Mouse (Mus musculus): ENCODE results near the gene Tbcd.

Gene Tbcd

GRCm38 (mm10) chr11:121451753-121452635, at the start of gene Tbcd:
TSS of gene Tbcd (plus strand) at chr11:121451949.
- peak; percentile 96 to 97 for DNase-seq

- no peak for DNase-seq
Measured at GRCm38 (mm10) chr11:121407366-121408155, 44.2 kb upstream of the Tbcd start.

GRCm38 (mm10) chr11:121414762-121415161, 37.0 kb upstream of the Tbcd start:
- DNase-seq: no peak

DNA sequence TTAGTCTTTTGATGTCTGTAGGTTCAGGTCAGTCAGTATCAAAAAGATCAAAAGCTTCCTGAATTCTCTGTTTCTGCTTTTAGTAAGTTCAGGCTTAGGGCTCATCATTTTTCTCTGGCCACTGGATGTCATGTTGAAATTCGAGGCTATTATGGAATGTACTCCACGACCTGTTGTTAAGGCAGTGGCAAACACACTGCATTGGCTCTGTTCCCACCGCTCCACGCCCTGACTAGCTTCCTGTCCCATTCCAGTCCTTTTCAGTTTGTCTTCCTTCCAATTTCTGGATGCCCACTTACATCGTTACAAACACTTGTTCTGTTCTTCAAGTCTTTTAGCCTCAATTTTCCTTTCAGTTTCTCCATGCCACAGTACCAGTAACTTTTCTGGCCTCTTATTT, 36.4 kb upstream of the Tbcd start:
- peak; percentile 31 to 60 for DNase-seq

DNA sequence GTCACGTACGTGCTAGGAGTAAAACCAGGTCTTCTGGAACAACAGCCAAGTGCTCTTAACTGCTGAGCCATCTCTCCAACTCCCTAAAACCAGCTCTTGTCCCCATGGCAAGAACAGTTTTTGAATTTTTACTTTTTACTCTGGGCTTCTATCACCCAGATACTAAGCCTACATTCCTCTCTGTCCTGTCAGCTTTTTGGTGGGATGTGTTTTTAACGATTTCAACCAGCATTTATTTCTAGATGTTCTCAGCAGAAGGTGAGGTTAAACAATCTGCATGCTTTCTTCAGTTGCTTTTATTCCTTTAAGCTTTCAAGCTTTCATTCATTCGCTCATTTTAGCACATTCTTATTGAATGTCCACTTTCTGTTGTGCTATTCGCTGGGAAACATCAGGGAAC, 33.8 kb upstream of the Tbcd start:
- no peak for DNase-seq

DNA sequence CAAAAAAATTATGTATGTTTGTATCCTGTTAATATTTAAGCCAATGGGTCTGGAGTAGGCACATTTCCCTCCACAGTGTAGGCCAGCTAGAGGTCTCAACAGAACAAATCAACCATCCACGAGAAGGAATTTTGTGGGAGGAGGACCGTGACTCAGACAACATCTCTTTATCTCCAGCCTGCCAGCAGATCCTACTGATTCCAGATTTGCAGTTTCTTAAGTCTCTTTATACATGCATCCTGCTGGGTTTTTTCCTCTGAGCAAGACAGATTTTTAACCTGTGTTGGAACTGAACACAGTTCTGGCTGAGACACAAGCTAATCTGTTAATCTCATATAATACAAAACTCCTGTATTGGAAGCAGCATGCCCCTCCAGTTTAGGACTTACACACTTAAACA, 32.8 kb upstream of the Tbcd start:
- DNase-seq: no peak

DNA sequence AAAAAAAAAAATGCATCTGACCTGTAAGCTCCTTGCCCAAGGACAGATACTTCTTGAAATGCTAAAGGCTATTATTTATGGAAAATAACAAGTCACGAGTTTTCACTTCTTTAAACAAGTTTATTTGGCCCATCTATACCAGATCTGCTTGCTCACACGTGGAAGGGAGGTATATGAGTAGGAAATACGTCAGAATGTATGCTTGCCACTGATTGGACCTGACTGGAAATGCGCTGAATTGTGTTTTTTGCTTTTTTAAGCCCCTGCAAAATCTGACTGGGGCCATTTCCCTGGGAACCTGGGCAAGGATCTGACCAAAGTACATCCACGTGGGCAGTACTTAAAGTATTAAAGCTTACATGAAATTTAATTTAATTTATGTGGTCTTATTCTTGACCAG, 31.4 kb upstream of the Tbcd start:
- no peak for DNase-seq

DNA sequence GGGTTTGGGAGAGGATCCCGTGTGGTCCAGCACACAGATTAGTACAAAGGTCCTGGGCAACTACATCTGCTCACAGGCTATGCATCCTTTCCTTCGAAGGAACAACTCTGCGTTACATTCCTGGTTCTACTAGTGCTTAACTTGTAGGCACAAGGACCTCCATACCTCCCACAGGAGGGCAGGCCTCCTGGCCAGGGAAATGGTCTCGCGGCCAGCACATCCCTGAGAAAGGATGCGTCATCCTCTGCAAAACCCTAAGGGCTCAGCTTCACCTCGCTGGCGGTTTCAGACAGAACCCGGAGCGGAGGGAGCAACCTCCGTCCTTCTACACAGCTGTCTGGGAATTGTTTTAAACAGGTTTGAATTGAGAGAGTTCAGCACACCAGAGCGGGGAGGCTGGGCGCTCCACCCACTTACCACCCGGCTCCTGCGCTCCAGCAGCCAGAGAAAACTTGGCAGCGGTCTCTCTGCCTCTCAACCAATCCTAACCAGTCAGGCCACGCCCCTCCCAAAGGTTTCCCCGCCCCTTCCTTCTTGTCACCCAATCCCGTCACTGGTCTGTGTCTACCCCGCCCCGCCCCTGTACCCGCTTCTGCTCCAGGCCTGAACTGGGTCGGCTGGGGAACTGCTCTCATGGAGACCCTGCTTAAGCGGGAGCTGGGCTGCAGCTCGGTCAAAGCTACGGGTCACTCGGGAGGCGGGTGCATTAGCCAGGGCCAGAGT, 30.8 kb upstream of the Tbcd start, which contains the start of gene Fn3krp:
Gene Fn3krp, plus strand, starts transcription at position 572 of the 723 bp plus-strand sequence.
- DNase-seq: peak; percentile 99

GRCm38 (mm10) chr11:121421553-121422173, 30.1 kb upstream of the Tbcd start:
- DNase-seq: no peak

GRCm38 (mm10) chr11:121433397-121433796, 18.4 kb upstream of the Tbcd start:
- no peak for DNase-seq

- DNase-seq: peak; percentile 85 to 88
Measured at GRCm38 (mm10) chr11:121434156-121435155, 17.3 kb upstream of the Tbcd start, which contains the start of gene Fn3k. TSS of gene Fn3k (plus strand) at chr11:121434913.

DNA sequence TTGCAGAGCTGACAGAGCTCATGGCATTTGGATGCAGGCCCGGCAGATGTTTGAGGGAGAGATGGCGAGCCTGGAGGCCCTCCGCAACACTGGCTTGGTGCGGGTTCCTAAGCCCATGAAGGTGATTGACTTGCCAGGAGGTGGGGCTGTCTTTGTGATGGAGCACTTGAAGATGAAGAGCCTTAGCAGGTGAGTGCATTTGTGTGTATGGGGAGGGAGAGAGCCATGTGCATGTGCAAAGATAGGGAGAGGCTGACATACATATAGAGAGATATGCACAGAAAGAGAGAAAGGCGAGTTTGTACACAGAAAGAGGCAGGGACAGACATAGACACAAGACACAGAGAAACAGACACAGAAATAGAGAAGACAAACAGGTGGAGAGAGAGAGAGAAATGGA, 14.5 kb upstream of the Tbcd start:
- no peak for DNase-seq

DNA sequence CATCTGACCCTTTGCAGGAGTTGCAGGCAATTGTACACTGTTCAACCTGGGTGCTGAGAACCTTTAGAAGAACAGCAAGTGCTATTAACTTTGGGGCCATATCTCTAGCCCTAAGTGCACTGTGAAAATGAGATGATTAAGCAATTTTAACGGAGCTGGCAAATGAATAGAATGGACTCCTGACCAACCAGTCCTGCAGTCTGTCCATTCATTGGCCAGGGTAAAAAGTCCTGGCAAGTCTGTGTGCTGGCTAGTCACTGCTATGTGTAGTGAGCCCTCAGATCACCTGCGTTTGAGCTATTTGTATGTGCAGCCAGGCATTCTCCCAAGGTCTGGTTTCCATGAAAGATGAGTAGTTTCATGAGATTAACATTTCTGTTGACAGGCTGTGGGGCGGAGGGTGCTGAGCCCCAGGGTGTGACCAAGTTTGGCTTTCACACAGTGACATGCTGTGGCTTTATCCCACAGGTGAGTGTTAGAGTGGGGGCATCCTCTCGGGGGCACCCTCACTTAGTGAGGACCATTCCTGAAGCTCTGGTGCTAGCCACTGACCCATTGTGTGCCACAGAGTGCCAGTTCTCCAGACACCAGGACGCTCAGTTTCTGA, 12.0 kb upstream of the Tbcd start:
- DNase-seq: no peak

DNA sequence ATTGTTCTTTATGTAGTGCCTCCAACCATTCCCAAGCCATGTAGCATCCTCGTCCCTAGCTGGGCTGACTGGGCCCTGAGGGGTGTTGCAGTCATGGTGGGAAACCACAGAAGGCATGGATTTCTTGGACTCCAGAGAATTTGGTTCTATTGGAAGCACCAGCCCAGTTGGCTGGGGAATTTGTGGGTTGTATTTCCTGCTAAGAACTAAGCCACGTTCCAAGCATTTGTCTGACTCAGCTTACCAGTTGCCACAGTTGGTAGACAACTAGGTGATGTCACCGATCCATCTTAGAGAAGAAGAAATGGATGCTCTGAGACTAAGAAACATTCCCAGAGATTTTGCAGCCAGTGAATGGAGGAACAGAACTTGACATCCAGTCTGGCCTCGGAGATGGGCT, 10.1 kb upstream of the Tbcd start:
- no peak for DNase-seq

DNA sequence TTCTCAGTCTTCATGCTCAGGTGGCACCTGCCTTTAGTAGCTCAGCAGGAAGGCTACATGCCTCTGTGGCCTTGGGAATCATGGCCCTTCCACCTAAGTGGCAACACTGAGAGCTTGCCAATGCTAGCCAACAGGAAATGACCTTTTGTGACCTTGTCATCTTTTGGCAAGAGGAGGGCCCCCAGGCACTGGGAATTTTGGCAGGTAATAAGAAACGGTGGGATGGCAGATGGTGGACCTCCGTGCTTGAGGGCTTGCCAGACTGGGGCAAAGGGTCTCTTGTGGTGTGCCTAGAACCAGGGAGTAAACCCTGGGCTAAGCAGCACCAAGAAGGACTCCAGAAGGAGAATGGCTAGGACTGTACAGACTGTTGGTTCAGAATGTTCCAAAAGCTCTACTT, 9.7 kb upstream of the Tbcd start:
- no peak for DNase-seq

- no peak for DNase-seq
Measured at GRCm38 (mm10) chr11:121451216-121451726, 478 bp upstream of the Tbcd start.

DNA sequence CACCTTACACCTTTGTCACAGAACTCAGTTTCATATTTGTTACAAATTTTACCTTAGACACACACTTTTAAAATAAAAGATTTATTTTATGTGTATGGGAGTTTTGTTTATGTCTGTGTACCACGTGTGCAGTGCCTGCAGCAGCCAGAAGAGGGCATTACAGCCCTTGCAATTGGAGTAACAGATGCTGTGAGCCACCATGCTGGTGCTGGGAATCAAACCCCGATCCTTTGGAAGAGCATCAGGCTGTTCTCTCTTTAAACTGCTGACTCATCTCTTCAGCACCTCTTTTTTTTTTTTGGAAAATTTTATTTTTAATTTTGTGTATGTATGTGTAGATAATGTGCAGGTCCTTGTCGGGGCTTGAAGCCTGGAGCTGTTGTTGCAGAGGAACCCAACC, 6.1 kb downstream of the Tbcd start:
- no peak for DNase-seq

DNA sequence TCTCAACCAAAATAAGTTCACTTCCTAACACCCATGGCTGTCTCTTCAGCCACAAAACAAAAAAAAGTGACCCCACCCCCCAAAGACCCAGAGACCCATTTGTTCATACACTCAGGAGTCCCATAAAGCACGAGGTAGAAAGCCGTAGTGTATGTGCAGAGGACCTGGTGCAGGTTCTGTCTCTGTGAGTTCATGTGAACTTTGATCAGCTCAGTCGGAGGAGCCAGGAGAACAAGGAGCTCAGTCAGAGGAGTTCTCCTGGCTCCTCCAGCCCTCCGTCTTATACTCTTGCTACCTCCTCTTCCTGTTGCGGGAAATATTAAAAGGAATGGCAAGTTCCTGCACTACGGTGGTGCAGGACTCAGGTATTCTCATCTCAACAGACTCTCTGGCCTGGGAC, 15.7 kb downstream of the Tbcd start:
- no peak for DNase-seq

DNA sequence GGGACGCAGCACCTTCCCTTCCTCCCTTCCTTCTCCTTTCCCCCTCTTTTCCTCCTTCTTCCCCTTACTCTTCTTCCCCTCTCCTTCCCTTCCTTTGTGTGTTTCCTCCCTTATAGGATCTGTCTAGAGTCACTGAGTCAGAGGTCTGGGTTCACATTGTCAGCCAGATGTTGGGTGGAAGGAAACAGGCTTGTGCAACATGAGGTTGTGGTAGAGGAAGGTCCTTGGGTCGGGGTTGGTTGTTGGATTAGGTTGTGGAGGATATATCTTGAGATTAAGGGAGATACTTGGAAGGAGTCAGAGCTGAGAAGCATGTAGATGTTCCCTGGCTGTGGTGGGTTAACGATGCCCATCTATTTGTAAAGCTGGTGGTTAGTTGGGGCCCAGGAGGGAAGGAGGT, 23.1 kb downstream of the Tbcd start:
- DNase-seq: no peak

GRCm38 (mm10) chr11:121475699-121476415, 24.1 kb downstream of the Tbcd start:
- DNase-seq: peak; percentile 72 to 83

All from lung, postnatal 4 days (tissue).